Comparison of ENCODE assay signal across 30 mouse cellular contexts in genomic region chr17:5413350-5413749, GRCm38 (mm10). TPM values are rescaled to one million over a fixed set of nuclear protein-coding genes. Genes with fewer than 3 reads are reported as not detected.
DNase-seq lines count a peak whose midpoint lies in the region; ATAC-seq and TF ChIP-seq lines count a peak whose summit lies in the region.
"Had no signal": no experiment of that assay in that cellular context is flagged by ENCODE, and none has a peak within 500 bp of the region (broad histone marks: within the 10 kb centered on the region; RNA-seq: fewer than 3 reads in every experiment).

No protein-coding gene starts in this region.

- H3K79me2 ChIP-seq in liver, adult 2 months (ENCODE audit: control insufficient read depth, insufficient read depth, low read length) = no peaks in the 10 kb centered on the region
- peaks cover 7% of the 10 kb centered on the region for H3K79me2 ChIP-seq in MEL (ENCODE audit: control insufficient read depth, insufficient read depth, low read length, poor library complexity)

- peaks cover 7% of the 10 kb centered on the region; the same call in 1 of the 2 replicates for H3K4me1 ChIP-seq in liver, adult 2 months (ENCODE audit: control insufficient read depth, insufficient read depth, low read length)
- H3K4me1 ChIP-seq in MEL (ENCODE audit: control insufficient read depth in 1 of 2, insufficient read depth in 2 of 2, low read length in 2 of 2) = peaks cover 0 to 14% of the 10 kb centered on the region in 2 experiments; a peak in 3 of 4 replicates
- 0 out of 2 replicates have a peak, but pooled peaks cover 5% of the 10 kb centered on the region for H3K4me1 ChIP-seq in liver, embryonic 12.5 days
- H3K4me1 ChIP-seq in liver, embryonic 15.5 days (replicated peaks) = peaks cover 15% of the 10 kb centered on the region
- H3K4me1 ChIP-seq: embryonic facial prominence, embryonic 12.5 days; hindbrain, embryonic 12.5 days; hindbrain, embryonic 15.5 days had no signal

- peak; percentile 61 for ATAC-seq in liver, embryonic 12.5 days
- ATAC-seq in liver, embryonic 15.5 days (ENCODE audit: insufficient read depth) = peak; percentile 82
- no peak for ATAC-seq in granulocyte monocyte progenitor cell, adult 5-6 weeks (replicated peaks; ENCODE audit: poor library complexity, severe bottlenecking)
- ATAC-seq: activated CD4-positive, CD25-positive, alpha-beta regulatory T cell, adult 4 months; forebrain, embryonic 14.5 days; forebrain, postnatal 0 days had no signal

- H3K4me2 ChIP-seq in liver, embryonic 12.5 days = no peak overlapping the region
- H3K4me2 ChIP-seq in liver, embryonic 15.5 days = 0 out of 2 replicates have a peak overlapping the region, but pooled peaks have one; percentile 3
- H3K4me2 ChIP-seq: embryonic facial prominence, embryonic 12.5 days; embryonic facial prominence, embryonic 15.5 days; heart, embryonic 11.5 days; hindbrain, embryonic 12.5 days; hindbrain, embryonic 15.5 days had no signal

- peak overlapping the region; percentile 5 for H3K27ac ChIP-seq in liver, adult 2 months (replicated peaks; ENCODE audit: insufficient read depth, low read depth, low read length)
- H3K27ac ChIP-seq in MEL (ENCODE audit: control insufficient read depth, low read depth, low read length) = no peak overlapping the region
- H3K27ac ChIP-seq in liver, embryonic 12.5 days = no peak overlapping the region; the same call in 1 of the 2 replicates
- peak overlapping the region; percentile 48; the same call in 1 of the 2 replicates for H3K27ac ChIP-seq in liver, embryonic 15.5 days (replicated peaks)
- H3K27ac ChIP-seq: embryonic facial prominence, embryonic 12.5 days; embryonic facial prominence, embryonic 15.5 days; hindbrain, embryonic 12.5 days; hindbrain, embryonic 15.5 days had no signal

- no peaks in the 10 kb centered on the region for H3K27me3 ChIP-seq in liver, adult 2 months (ENCODE audit: control insufficient read depth, insufficient read depth, low read length)
- H3K27me3 ChIP-seq in MEL (ENCODE audit: control insufficient read depth in 1 of 2, insufficient read depth in 2 of 2, low read length in 2 of 2) = no peaks in the 10 kb centered on the region
- no peaks in the 10 kb centered on the region for H3K27me3 ChIP-seq in liver, embryonic 12.5 days (replicated peaks)
- H3K27me3 ChIP-seq in liver, embryonic 15.5 days = no peaks in the 10 kb centered on the region
- H3K27me3 ChIP-seq: CH12.LX; embryonic facial prominence, embryonic 12.5 days; embryonic facial prominence, embryonic 15.5 days; hindbrain, embryonic 12.5 days; hindbrain, embryonic 15.5 days had no signal

- peaks cover 2% of the 10 kb centered on the region; the same call in 1 of the 2 replicates for H3K36me3 ChIP-seq in liver, adult 2 months (ENCODE audit: control insufficient read depth, insufficient read depth, low read length)
- H3K36me3 ChIP-seq in MEL (ENCODE audit: control insufficient read depth in 1 of 2, insufficient read depth in 2 of 2, low read length in 2 of 2) = peaks cover 3 to 17% of the 10 kb centered on the region in 2 experiments; a peak in 3 of 4 replicates
- peaks cover 32% of the 10 kb centered on the region for H3K36me3 ChIP-seq in liver, embryonic 12.5 days
- H3K36me3 ChIP-seq in liver, embryonic 15.5 days (replicated peaks) = peaks cover 13% of the 10 kb centered on the region

- no peak for TF ChIP-seq CTCF in liver, adult 2 months (IDR thresholded peaks at IDR 0.05; ENCODE audit: low read depth, low read length)
- TF ChIP-seq CTCF in MEL (IDR thresholded peaks at IDR 0.05 in 2 of 3, conservative IDR thresholded peaks at IDR 0.05 in 1 of 3; ENCODE audit: control insufficient read depth in 1 of 3, insufficient read depth in 1 of 3, low read depth in 2 of 3, low read length in 3 of 3, poor library complexity in 1 of 3, severe bottlenecking in 1 of 3) = no peak

- peak; percentile 91 for DNase-seq in liver, adult 2 months (ENCODE audit: extremely low read depth, low read depth, low spot score)
- no peak for DNase-seq in liver
- DNase-seq in MEL (ENCODE audit: low read depth, low spot score) = peak; percentile 39
- no peak for DNase-seq in spleen, postnatal 10 days (ENCODE audit: low spot score in 2 of 2)
- DNase-seq in adrenal gland, adult 18-20 months (ENCODE audit: low spot score in 2 of 2) = no peak
- DNase-seq: adrenal gland, postnatal 10 days; adrenal gland, postnatal 36 days; B cell, adult 2 months; cerebellum, adult 11 months; cerebellum, adult 2 months; cerebellum, adult 9-11 months; cerebellum, postnatal 25 days; forebrain, postnatal 0 days; gastrocnemius, postnatal 25 days had no signal

- TF ChIP-seq EP300 in MEL (IDR thresholded peaks at IDR 0.05; ENCODE audit: low read depth in 1 of 2, low read length in 2 of 2) = no peak

- WGBS in liver, adult 2 months = 24% methylated on average over 13 of the region's 13 CpGs
- 81% methylated on average over 13 of the region's 13 CpGs for WGBS in liver, embryonic 12.5 days (ENCODE audit: insufficient replicate concordance)
- WGBS in liver, embryonic 15.5 days (ENCODE audit: insufficient replicate concordance) = 76% methylated on average over 13 of the region's 13 CpGs

- H3K4me3 ChIP-seq in liver, adult 2 months (ENCODE audit: insufficient read depth, low read depth, low read length) = no peak overlapping the region
- H3K4me3 ChIP-seq in MEL (ENCODE audit: control insufficient read depth in 1 of 2, insufficient read depth in 1 of 2, low read depth in 2 of 2, low read length in 2 of 2) = no peak overlapping the region
- no peak overlapping the region for H3K4me3 ChIP-seq in liver, embryonic 12.5 days
- H3K4me3 ChIP-seq in liver, embryonic 15.5 days (replicated peaks) = no peak overlapping the region
- H3K4me3 ChIP-seq: embryonic facial prominence, embryonic 12.5 days; embryonic facial prominence, embryonic 15.5 days; hindbrain, embryonic 12.5 days; hindbrain, embryonic 15.5 days had no signal

- TF ChIP-seq RAD21 in MEL (IDR thresholded peaks at IDR 0.05; ENCODE audit: low read depth, low read length) = no peak

- H3K9me3 ChIP-seq in MEL (replicated peaks; ENCODE audit: insufficient read depth, low read length) = no peaks in the 10 kb centered on the region
- H3K9me3 ChIP-seq in liver, embryonic 12.5 days (replicated peaks) = no peaks in the 10 kb centered on the region
- H3K9me3 ChIP-seq in liver, embryonic 15.5 days (replicated peaks) = no peaks in the 10 kb centered on the region
- H3K9me3 ChIP-seq: embryonic facial prominence, embryonic 12.5 days; embryonic facial prominence, embryonic 15.5 days; G1E; hindbrain, embryonic 12.5 days; hindbrain, embryonic 15.5 days had no signal

- no peak for TF ChIP-seq POLR2A in liver, adult 2 months (IDR thresholded peaks at IDR 0.05; ENCODE audit: extremely low read depth, insufficient read depth, low read length)
- no peak for TF ChIP-seq POLR2A in MEL (IDR thresholded peaks at IDR 0.05; ENCODE audit: control insufficient read depth in 1 of 2, insufficient read depth in 1 of 2, low read depth in 1 of 2, low read length in 2 of 2, poor library complexity in 1 of 2)

- H3K9ac ChIP-seq in liver, adult 2 months (ENCODE audit: low read depth, low read length) = no peak overlapping the region
- H3K9ac ChIP-seq in MEL (ENCODE audit: control insufficient read depth, low read depth, low read length, poor library complexity, severe bottlenecking) = no peak overlapping the region
- no peak overlapping the region for H3K9ac ChIP-seq in liver, embryonic 12.5 days
- no peak overlapping the region for H3K9ac ChIP-seq in liver, embryonic 15.5 days
- H3K9ac ChIP-seq: embryonic facial prominence, embryonic 12.5 days; embryonic facial prominence, embryonic 15.5 days; forebrain, postnatal 0 days; hindbrain, embryonic 12.5 days; hindbrain, embryonic 15.5 days had no signal

TF ChIP-seq in MEL, 35 proteins besides CTCF, POLR2A, EP300 and RAD21:
- peak; percentile 7; the same call in 1 of the 2 replicates for TF ChIP-seq SMC3 (IDR thresholded peaks at IDR 0.05; ENCODE audit: low read depth, low read length)
- no peak for TF ChIP-seq KAT2A (conservative IDR thresholded peaks at IDR 0.05; ENCODE audit: low read depth, low read length)

RNA-seq across cellular contexts. Expression of gene Ldhal6b, which starts 5.2 kb away (rescaled TPM):
- total RNA-seq in liver, adult 2 months (2014; rRNA removed) = 0.46 and 0.74 TPM in 2 replicates
- polyA plus RNA-seq in liver, adult 2 months (2012; rRNA removed) = 0.32 TPM in 1 of 2 replicates, not detected in the other
- total RNA-seq in MEL (2012; rRNA removed) = 0.31 and 0.39 TPM in 2 replicates
- not detected for polyA plus RNA-seq in MEL (2012; ENCODE audit: insufficient read depth in 1 of 2, insufficient read length in 2 of 2, low read depth in 1 of 2, low replicate concordance in 2 of 2, missing spikeins in 1 of 2)
- polyA plus RNA-seq in liver, embryonic 12.5 days (2016; fragmentation: Nextera tagmentation; extraction: Ambion mirVana) = not detected in 2 replicates
- not detected in 2 replicates for polyA plus RNA-seq in liver, embryonic 15.5 days (2015; fragmentation: Nextera tagmentation; extraction: Ambion mirVana)
- total RNA-seq in granulocyte monocyte progenitor cell, adult 5-6 weeks (2014; fragmentation: Nextera tagmentation) = 1.4 and 6.5 TPM in 2 replicates
- total RNA-seq in granulocyte monocyte progenitor cell, adult 5-6 weeks (2017) = not detected in 2 replicates
- total RNA-seq in adrenal gland, adult 18-20 months (2021) = under 1 TPM; 0.42 to 0.70 TPM
- total RNA-seq: hematopoietic stem cell, adult 5-6 weeks had no signal
- polyA plus RNA-seq: embryonic facial prominence, embryonic 15.5 days; forebrain, embryonic 11.5 days; forebrain, embryonic 14.5 days; forebrain, postnatal 0 days; heart, embryonic 11.5 days; heart, embryonic 14.5 days; heart, postnatal 0 days; hindbrain, embryonic 12.5 days; hindbrain, embryonic 15.5 days had no signal

RNA-seq across cellular contexts. Expression of gene Tmem242, which starts 26.7 kb away (rescaled TPM):
- total RNA-seq in liver, adult 2 months (2014; rRNA removed) = 44.5 and 59.8 TPM in 2 replicates
- 10.7 and 12.9 TPM in 2 replicates for polyA plus RNA-seq in liver, adult 2 months (2012; rRNA removed)
- total RNA-seq in MEL (2012; rRNA removed) = 27.0 and 28.2 TPM in 2 replicates
- 10 to 100 TPM in 1 of 2 experiments, not detected in 1; 49.2 TPM for polyA plus RNA-seq in MEL (2012; ENCODE audit: insufficient read depth in 1 of 2, insufficient read length in 2 of 2, low read depth in 1 of 2, low replicate concordance in 2 of 2, missing spikeins in 1 of 2)
- 52.6 and 52.8 TPM in 2 replicates for polyA plus RNA-seq in liver, embryonic 12.5 days (2016; fragmentation: Nextera tagmentation; extraction: Ambion mirVana)
- 34.4 and 38.5 TPM in 2 replicates for polyA plus RNA-seq in liver, embryonic 15.5 days (2015; fragmentation: Nextera tagmentation; extraction: Ambion mirVana)
- total RNA-seq in granulocyte monocyte progenitor cell, adult 5-6 weeks (2014; fragmentation: Nextera tagmentation) = 52.6 and 66.6 TPM in 2 replicates
- 48.4 and 54.3 TPM in 2 replicates for total RNA-seq in granulocyte monocyte progenitor cell, adult 5-6 weeks (2017)
- 100 to 1,000 TPM; 121 to 161 TPM for total RNA-seq in adrenal gland, adult 18-20 months (2021)

Comparison
In these comparisons a context has a peak if more than half of its experiments do, and no peak if none do; other contexts are left out.
1. DNase-seq: peak in liver, adult 2 months (single experiment) and MEL (single experiment); none in liver (single experiment), spleen, postnatal 10 days (0 of 2) and adrenal gland, adult 18-20 months (0 of 2).
2. H3K27ac ChIP-seq: peak in liver, adult 2 months (single experiment) and liver, embryonic 15.5 days (single experiment); none in MEL (single experiment) and liver, embryonic 12.5 days (single experiment).